Mouse (Mus musculus): ENCODE measurements around the gene Rilp.

Rilp gene

GRCm38 (mm10) chr11:75509741-75510626, at the start of gene Rilp:
Rilp (plus strand) TSS chr11:75510094.
- DNase-seq (ENCODE audit: extremely low spot score, low spot score): no peak

- DNase-seq (ENCODE audit: extremely low spot score, low spot score): peak; percentile 87
Observed at GRCm38 (mm10) chr11:75460103-75460843, 49.6 kb upstream of the Rilp start.

DNA sequence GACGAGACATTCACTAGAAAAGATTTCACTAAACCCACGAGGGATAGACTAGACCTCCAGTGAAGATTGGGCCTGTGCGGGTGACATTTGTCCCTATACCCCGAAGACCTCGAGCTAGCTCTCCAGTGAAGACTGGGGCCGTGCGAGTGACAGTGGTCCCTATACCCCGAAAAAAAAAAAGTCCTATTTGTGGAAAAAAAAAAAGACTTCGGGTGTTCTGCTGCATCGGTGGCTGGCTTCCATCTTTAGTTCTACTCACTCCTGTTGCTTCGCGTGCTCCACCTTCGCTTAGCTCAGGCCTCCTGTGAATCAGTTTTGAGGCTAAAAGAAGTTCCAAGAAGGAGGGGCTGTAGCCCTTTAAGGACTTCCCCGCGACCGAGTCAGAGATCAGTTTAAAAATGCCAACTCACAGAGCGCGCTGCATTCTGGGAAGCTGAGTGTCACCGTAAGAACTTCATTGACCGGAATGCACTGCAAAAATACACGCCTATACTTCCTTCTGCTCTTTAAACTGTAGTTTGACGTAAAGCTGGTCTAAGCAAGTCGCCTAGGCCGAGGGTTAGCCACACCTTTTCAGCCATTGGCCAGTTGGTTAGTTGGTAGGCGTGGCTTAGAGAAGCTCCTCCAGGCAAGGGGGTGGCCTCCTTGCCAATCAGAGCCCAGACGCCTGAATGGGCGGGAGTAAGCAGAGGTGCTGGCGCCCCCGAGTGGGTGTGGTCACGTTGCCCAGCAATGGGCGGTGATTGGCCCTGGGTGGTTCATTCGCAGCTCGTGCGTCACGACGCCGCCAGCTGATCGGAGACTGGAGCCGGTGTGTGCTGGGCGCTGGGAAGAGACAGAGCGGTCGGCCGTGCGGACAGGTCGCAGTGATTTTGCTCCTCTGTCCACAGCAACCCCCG, 48.8 kb upstream of the Rilp start, which contains the start of gene Tlcd2:
Gene Tlcd2, plus strand, starts transcription at position 872 of the 899 bp plus-strand sequence.
- DNase-seq (ENCODE audit: extremely low spot score, low spot score): peak; percentile 98

- no peak for DNase-seq (ENCODE audit: extremely low spot score, low spot score)
Observed at GRCm38 (mm10) chr11:75461743-75462252, 48.1 kb upstream of the Rilp start.

GRCm38 (mm10) chr11:75462253-75462783, 47.6 kb upstream of the Rilp start:
- DNase-seq (ENCODE audit: extremely low spot score, low spot score): peak; percentile 32

DNA sequence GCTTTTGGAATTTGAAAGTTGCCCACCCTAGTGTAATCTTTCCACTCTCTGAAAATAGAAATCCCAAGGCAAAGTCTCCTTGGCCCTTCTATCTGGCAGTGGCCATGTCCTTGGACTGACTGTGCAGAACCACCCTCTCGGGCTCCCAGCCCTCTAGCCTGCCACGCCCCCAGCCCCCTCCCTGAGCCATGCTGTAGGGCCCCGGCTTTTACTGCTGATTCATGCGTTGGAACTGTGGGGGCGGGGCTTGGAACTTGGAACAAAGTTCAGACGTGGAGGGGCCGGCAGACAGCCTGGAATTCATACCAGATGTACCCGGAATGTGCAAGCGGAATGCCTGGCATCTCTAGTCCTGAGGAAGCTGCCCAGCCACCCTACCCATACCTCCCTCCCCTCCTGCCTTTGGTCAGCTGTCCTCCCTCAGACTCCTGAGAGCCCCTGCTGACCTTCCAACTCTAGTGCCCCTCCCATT, 47.0 kb upstream of the Rilp start:
- peak; percentile 80 for DNase-seq (ENCODE audit: extremely low spot score, low spot score)

DNA sequence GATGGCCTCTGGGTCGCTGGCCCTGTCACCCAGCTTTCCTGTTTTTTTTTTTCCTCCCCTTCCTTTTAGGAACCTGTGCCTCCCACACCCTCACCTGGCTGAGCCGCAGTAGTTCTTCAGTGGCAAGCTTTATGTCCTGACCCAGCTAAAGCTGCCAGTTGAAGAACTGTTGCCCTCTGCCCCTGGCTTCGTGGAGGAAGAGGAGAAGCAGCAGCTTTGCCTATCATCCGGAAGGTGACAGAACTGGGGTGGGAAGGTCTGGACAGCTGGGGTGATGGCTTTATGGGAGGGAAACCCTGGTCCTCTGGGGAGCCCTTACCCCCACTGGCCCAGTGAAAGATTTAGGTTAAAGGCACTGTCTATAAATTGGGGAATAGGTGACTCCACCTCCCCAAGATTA, 46.3 kb upstream of the Rilp start:
- no peak for DNase-seq (ENCODE audit: extremely low spot score, low spot score)

- DNase-seq (ENCODE audit: extremely low spot score, low spot score): no peak
Observed at GRCm38 (mm10) chr11:75464417-75464816, 45.5 kb upstream of the Rilp start.

DNA sequence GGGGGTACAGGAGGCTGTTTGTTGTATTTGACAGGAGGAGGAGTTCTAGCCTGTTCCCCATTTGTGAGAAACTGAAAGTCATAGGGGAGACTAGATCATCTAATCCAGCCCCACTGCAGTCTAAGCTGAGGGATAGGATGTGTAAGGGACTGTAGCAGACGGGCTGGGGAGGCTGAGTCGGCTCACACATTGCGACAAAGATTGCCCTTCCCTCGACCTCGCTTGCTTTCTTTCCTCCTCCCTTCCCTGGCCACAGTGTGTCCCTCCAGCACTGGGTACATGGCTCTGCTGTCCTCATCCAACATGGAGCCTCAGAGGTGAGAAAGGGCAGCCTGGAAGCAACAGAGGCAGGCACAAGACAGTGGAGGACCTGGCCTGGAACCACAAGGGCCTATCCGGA, 44.8 kb upstream of the Rilp start:
- DNase-seq (ENCODE audit: extremely low spot score, low spot score): no peak

GRCm38 (mm10) chr11:75466731-75467505, 43.0 kb upstream of the Rilp start:
- DNase-seq (ENCODE audit: extremely low spot score, low spot score): no peak

DNA sequence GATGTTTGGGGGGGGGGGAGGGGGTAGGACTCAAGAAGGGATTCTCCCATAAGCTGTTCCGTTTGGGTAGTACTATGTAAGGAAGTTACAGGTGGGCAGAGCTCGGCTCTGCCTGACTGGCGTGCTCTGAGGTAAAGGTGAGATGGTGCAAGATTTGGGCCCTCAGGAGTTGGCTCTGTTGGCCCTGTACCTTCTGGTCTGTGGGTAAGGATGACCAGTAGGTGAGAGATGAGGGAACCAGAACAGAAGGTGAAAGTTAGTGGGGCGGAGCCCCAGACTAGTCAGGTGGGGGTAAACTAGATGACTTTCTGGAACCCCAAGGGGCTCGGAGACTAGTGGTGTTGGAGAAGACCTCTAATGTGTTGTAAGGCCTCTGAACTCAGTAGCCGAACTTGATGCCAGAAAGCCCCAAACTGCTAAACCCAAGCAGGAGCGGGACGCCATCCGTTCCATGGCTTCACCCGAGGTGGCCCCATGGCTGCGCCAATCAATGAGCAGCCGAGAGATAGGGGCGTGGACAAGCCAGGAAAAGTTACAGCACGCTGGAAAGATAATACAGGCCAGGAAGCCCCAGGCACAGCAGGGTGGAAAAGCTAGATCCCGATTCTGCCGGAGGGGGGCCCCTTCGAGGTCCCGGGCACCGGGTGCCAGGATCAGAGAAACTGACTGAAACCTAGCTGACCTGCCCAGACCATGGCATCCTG, 42.2 kb upstream of the Rilp start:
- peak; percentile 64 for DNase-seq (ENCODE audit: extremely low spot score, low spot score)

GRCm38 (mm10) chr11:75468410-75468809, 41.5 kb upstream of the Rilp start:
- DNase-seq (ENCODE audit: extremely low spot score, low spot score): no peak

DNA sequence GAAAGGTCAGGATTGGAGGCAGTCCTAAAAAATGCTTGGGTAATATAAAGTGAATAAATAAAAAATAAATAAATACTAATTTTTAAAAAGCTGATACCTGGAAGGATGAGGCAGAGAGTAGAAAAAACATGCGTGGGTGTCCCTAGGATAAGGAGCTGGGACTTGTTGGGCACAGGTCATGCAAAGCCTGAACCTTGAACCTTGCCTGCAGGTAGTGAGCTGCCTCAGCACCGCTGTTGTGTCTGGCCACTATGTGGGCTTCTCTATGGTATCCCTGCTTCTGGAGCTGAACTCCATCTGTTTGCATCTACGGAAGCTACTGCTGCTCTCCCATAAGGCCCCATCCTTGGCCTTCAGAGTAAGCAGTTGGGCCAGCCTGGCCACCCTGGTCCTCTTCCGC, 40.6 kb upstream of the Rilp start:
- no peak for DNase-seq (ENCODE audit: extremely low spot score, low spot score)

DNA sequence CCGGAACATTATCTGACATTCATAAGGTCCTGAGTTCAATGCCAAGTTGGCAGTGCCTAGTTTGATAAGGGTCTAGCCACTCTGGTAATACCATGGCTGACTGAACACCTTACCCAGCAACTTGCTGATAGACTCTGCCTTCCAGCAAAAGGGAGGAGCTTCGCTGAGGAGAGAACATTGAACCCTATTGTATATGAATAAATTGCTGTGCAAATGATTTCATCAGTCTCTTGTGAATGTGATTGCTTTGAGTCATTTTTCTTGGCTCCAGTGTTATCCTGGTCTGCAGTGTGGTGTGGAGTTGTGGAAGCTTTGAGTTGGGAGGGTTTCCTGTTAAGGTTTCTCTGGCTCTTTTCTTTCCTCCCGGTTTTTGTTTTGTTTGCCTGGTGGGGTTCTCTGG, 39.2 kb upstream of the Rilp start:
- no peak for DNase-seq (ENCODE audit: extremely low spot score, low spot score)

DNA sequence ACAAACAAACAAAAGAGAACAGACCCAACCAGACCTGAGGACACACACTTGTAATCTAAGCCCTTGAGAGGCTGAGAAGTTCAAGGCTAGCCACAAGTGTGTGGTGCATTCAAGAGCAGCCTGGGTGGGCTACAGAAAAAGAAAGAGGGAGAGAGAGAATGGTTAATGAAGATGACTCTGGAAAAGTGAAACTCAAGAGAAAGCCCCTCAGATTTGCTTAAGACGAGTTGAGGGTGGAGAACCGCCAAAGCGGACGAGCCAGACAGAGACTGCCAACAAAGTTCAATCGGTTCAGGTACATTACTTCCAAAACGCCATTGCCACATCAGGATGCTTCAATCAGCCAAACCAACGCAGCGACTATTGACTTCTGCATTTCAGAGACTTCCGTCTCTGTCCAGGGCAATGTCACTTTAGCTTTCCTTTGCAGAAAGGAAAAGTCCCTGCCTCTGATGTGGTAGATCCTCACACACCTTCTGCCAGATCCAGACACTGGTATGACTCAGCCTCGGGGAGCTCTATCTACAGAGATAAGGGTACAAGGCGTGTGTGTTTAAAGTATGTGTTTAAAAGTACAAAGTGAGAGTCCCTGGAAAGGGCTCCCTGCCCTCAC, 37.3 kb upstream of the Rilp start:
- DNase-seq (ENCODE audit: extremely low spot score, low spot score): no peak

DNA sequence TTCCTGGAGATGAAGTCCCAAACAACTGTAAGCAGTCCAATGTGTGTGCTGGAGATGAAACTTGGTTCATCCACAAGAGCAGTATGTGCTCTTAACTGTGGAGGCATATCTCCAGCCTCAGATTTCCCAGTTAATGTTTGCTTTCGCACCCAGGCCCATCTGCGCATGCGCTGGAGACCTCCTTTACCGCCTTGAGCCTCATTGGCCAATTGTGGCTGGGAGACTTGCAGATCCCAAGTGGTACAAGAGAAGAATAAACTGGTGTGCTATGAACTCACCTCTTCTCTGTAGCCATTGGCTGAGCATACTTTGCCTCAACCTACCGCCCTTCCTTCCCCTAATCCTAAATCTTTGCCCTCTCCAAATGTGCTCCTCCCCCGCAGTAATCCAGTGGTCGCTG, 36.5 kb upstream of the Rilp start:
- no peak for DNase-seq (ENCODE audit: extremely low spot score, low spot score)

DNA sequence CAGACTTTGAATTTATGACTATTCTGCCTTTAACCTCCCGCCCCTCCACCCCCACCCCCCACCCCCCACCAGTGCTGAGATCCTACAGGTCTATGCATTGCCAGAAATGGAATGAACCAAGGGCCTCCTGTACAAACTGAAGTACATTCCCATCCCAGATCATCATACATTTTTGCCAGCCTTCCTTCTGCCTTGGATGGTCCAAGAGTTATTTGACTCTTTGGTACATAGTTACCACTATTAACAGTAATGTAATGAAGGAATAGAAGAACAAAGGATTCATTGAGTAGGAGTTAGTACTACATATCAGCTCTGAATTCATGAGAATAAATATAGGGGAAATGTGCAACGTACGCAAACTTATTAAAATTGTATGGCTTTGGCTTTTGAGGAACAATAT, 23.7 kb upstream of the Rilp start:
- DNase-seq (ENCODE audit: extremely low spot score, low spot score): no peak

GRCm38 (mm10) chr11:75486601-75487285, 23.2 kb upstream of the Rilp start, which contains the start of gene Prpf8:
Prpf8 (plus strand) TSS chr11:75486816.
- DNase-seq (ENCODE audit: extremely low spot score, low spot score): peak; percentile 95

All from neural tube, embryonic 10.5 days (tissue).